Mouse (Mus musculus) thymus, adult 2 months (tissue): ENCODE data around the gene Itga2b. TPM values are rescaled to one million over a fixed set of nuclear protein-coding genes. Genes with fewer than 3 reads are reported as not detected.

Experiments used
- DNase-seq: peaks from one replicate; pipeline ENCODE4 v3.0.0; 2021
- H3K27ac ChIP-seq: fragments of 200-500 bp; 2 replicates; pipeline ENCODE4 v1.5.1; 2012; ENCODE audit warnings: low read length, control low read depth; ENCODE audit not compliant: control insufficient read depth, insufficient read depth
- H3K27me3 ChIP-seq: fragments of 200-500 bp; 2 replicates; pipeline ENCODE4 v1.6.1; 2012; ENCODE audit warnings: mild to moderate bottlenecking, low read length, moderate library complexity, mixed read lengths; ENCODE audit not compliant: control insufficient read depth, insufficient read depth
- H3K36me3 ChIP-seq: fragments of 200-500 bp; 2 replicates; pipeline ENCODE4 v1.6.1; 2012; ENCODE audit warnings: mild to moderate bottlenecking, low read length, moderate library complexity; ENCODE audit not compliant: control insufficient read depth, insufficient read depth
- H3K4me1 ChIP-seq: fragments of 200-500 bp; replicated peaks from 2 replicates; pipeline ENCODE4 v1.6.1; 2012; ENCODE audit warnings: low read length; ENCODE audit not compliant: control insufficient read depth, insufficient read depth
- H3K4me3 ChIP-seq: fragments of 200-500 bp; 2 replicates; pipeline ENCODE4 v1.5.1; 2012; ENCODE audit warnings: mild to moderate bottlenecking, low read length, control low read depth, moderate library complexity; ENCODE audit not compliant: control insufficient read depth, insufficient read depth
- CTCF ChIP-seq: fragments of 200-500 bp; IDR thresholded peaks from 2 replicates; pipeline ENCODE4 v1.5.1; 2012; ENCODE audit warnings: mild to moderate bottlenecking, control low read depth, low read length, moderate library complexity, borderline replicate concordance; ENCODE audit not compliant: control insufficient read depth, poor library complexity, insufficient read depth; ENCODE audit errors: extremely low read depth
- POLR2A ChIP-seq: fragments of 200-500 bp; IDR thresholded peaks from 2 replicates; pipeline ENCODE4 v1.6.1; 2012; ENCODE audit warnings: mild to moderate bottlenecking, low read length, control low read depth, moderate library complexity; ENCODE audit not compliant: control insufficient read depth, poor library complexity, insufficient read depth; ENCODE audit errors: extremely low read depth
- WGBS: fragments of 180-500 bp; shearing (Covaris S2); methylation state at CpG from one replicate; pipeline ENCODE4 v1.1.7; 2018; 5-methylcytosine and 5-hydroxymethylcytosine counted together
- polyA plus RNA-seq: library from polyadenylated mRNA; depleted of rRNA; stranded (reverse); fragments of >200 nt; gene quantifications from 2 replicates; pipeline ENCODE4 v1.2.3, GENCODE M21; 2012; rRNA removed

Itga2b gene
- polyA plus RNA-seq, 1 experiment = 4.0 TPM

- WGBS = 88% methylated on average over 11 of the region's 11 CpGs
- no peaks in the 10 kb centered on the region; the same call in 1 of the 2 replicates for H3K27me3 ChIP-seq
- TF ChIP-seq POLR2A (no peak), CTCF (no peak)
- no peak overlapping the region for H3K27ac ChIP-seq
- no peak for DNase-seq
- no peaks in the 10 kb centered on the region for H3K36me3 ChIP-seq
- peaks cover 12% of the 10 kb centered on the region for H3K4me1 ChIP-seq
- H3K4me3 ChIP-seq = no peak overlapping the region
These were observed 64.2 kb downstream of the Itga2b start for GRCm38 (mm10) chr11:102405544-102406285.

DNA sequence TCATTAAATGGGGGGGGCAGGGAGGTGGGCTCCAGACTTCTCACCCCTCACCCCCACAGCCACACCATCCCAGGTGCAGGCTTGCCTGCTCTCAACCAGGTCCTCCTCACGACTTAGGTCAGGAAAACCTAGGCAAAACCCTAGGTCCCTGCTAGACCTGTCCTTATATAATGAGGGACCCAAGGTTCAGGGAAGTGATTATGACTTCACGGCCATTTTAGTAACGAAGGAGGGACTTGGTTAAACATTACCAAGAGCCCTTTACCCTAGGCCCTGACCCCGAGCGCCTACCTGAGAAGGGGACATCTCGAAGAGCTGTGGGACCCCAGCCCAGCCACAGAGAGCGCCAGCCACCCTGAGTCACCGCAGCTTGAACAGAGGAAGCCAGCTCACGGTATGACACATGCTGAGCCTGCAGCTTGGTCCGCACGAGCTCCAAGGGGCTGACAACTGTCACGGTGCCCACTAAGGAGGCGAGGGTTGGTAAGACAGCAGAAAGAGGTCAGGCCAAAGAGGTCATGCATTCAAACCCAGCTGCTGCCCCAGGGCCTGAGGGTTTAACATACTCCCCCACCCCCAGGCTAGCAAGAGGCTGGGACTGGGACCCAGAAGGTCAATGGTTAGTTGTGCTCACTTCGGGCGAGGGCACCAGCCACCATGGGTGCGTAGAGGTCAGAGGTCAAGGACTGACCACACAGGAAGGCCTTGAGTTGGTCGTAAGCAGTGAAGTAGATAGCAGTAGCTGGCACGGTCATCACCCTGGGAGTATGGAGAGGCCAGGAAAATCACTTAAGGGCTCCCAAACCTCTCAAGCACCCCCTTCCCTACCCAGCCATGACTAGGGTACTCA, 65.5 kb downstream of the Itga2b start:
- no peak overlapping the region for H3K4me3 ChIP-seq
- H3K4me1 ChIP-seq = peaks cover 12% of the 10 kb centered on the region
- 95% methylated on average over 18 of the region's 18 CpGs for WGBS
- H3K27me3 ChIP-seq = peaks cover 3% of the 10 kb centered on the region; the same call in 1 of the 2 replicates
- DNase-seq = no peak
- H3K36me3 ChIP-seq = no peaks in the 10 kb centered on the region
- TF ChIP-seq POLR2A = no peak
- TF ChIP-seq CTCF = no peak
- H3K27ac ChIP-seq = no peak overlapping the region

DNA sequence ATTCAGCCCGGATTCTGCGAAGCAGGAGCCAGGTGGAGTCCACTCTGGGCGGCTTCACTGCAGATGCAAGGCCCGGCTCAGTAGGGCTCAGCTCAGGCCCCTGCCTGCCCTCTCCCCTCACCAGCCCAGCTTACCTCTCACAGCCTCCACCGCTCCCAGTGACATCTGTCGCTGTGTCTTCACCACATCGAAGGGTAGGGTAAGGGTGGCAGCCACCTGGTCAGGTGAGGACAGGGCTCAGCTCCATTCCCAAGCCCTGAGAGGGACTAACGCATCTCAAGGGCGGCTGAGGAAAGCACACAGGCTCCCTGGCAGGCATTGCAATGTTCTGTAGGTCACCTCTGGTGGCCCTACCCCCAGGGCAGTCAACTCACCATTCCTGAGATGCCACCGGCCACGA, 66.3 kb downstream of the Itga2b start:
- Histone ChIP-seq H3K36me3 (no peaks in the 10 kb centered on the region), H3K4me3 (no peak overlapping the region), H3K27me3 (peaks cover 6% of the 10 kb centered on the region; the same call in 1 of the 2 replicates), H3K4me1 (peaks cover 12% of the 10 kb centered on the region), H3K27ac (no peak overlapping the region)
- DNase-seq = no peak
- no peak for TF ChIP-seq CTCF
- TF ChIP-seq POLR2A = no peak
- 97% methylated on average over 11 of the region's 11 CpGs for WGBS

Other genes starting within 250 kb of the Itga2b start
- 76.8 and 81.7 TPM in 2 replicates for gene Hdac5, start 240.0 kb downstream of the Itga2b start, polyA plus RNA-seq
- 13.0 and 17.7 TPM in 2 replicates for gene BC030867, start 221.2 kb downstream of the Itga2b start, polyA plus RNA-seq
- 0.12 and 0.27 TPM in 2 replicates for gene Asb16, start 201.4 kb downstream of the Itga2b start, polyA plus RNA-seq
- gene Tmub2, start 185.2 kb downstream of the Itga2b start, polyA plus RNA-seq = 74.1 and 74.2 TPM in 2 replicates
- gene Atxn7l3, start 173.5 kb downstream of the Itga2b start, polyA plus RNA-seq = 89.9 TPM in 2 replicates
- 59.7 and 67.9 TPM in 2 replicates for gene Ubtf, start 150.4 kb downstream of the Itga2b start, polyA plus RNA-seq
- 0.11 and 0.34 TPM in 2 replicates for gene Slc4a1, start 103.9 kb downstream of the Itga2b start, polyA plus RNA-seq
- 7.9 and 8.1 TPM in 2 replicates for gene Rundc3a, start 76.7 kb downstream of the Itga2b start, polyA plus RNA-seq
- gene Slc25a39, start 62.2 kb downstream of the Itga2b start, polyA plus RNA-seq = 227 and 235 TPM in 2 replicates
- gene Grn, start 39.8 kb downstream of the Itga2b start, polyA plus RNA-seq = 151 and 160 TPM in 2 replicates
- gene Fam171a2, start 22.4 kb downstream of the Itga2b start, polyA plus RNA-seq = 2.6 and 4.7 TPM in 2 replicates
- 34.5 and 36.3 TPM in 2 replicates for gene Gpatch8, start 86.3 kb upstream of the Itga2b start, polyA plus RNA-seq
- gene Gm11627, start 109.3 kb upstream of the Itga2b start, polyA plus RNA-seq = 0.71 TPM in 1 of 2 replicates, not detected in the other
- gene Fzd2, start 134.3 kb upstream of the Itga2b start, polyA plus RNA-seq = 7.2 and 10.2 TPM in 2 replicates
- not detected in 2 replicates for gene Meioc, start 193.6 kb upstream of the Itga2b start, polyA plus RNA-seq
- gene Ccdc43, start 227.7 kb upstream of the Itga2b start, polyA plus RNA-seq = 8.7 and 9.6 TPM in 2 replicates